9 mouse cellular contexts compared by ENCODE assay signal in genomic region chr8:121263390-121263775, GRCm38 (mm10).
DNase-seq lines count a peak whose midpoint lies in the region; ATAC-seq and TF ChIP-seq lines count a peak whose summit lies in the region.
"Had no signal": no experiment of that assay in that cellular context is flagged by ENCODE, and none has a peak within 500 bp of the region (broad histone marks: within the 10 kb centered on the region; RNA-seq: fewer than 3 reads in every experiment).

No protein-coding gene starts in this region.

- H3K27ac ChIP-seq in midbrain, embryonic 13.5 days: no peak overlapping the region
- no peak overlapping the region for H3K27ac ChIP-seq in midbrain, embryonic 16.5 days (ENCODE audit: low read length)
- peak overlapping the region; percentile 71 for H3K27ac ChIP-seq in heart, embryonic 15.5 days
- peak overlapping the region; percentile 78 for H3K27ac ChIP-seq in stomach, embryonic 14.5 days (ENCODE audit: low read length)
- no peak overlapping the region for H3K27ac ChIP-seq in layer of hippocampus, adult 2 months

- DNase-seq in kidney, postnatal 25 days: peak; percentile 50 to 67
- no peak for DNase-seq in cerebellum, adult 11 months
- DNase-seq in layer of hippocampus, adult 9-10 months (ENCODE audit: low spot score): no peak
- DNase-seq in layer of hippocampus, adult 2 months (ENCODE audit: low spot score in 2 of 2): no peak

- H3K4me3 ChIP-seq in midbrain, embryonic 13.5 days (replicated peaks): no peak overlapping the region
- H3K4me3 ChIP-seq in midbrain, embryonic 16.5 days (ENCODE audit: low read depth, low read length): no peak overlapping the region
- no peak overlapping the region; the same call in 1 of the 2 replicates for H3K4me3 ChIP-seq in heart, embryonic 15.5 days
- H3K4me3 ChIP-seq in stomach, embryonic 14.5 days (ENCODE audit: low read depth, low read length): no peak overlapping the region
- H3K4me3 ChIP-seq in layer of hippocampus, adult 2 months: no peak overlapping the region

- no peaks in the 10 kb centered on the region for H3K9me3 ChIP-seq in midbrain, embryonic 13.5 days
- H3K9me3 ChIP-seq in midbrain, embryonic 16.5 days (replicated peaks; ENCODE audit: control insufficient read depth, low read length, poor library complexity, severe bottlenecking): no peaks in the 10 kb centered on the region
- H3K9me3 ChIP-seq in heart, embryonic 15.5 days (replicated peaks): no peaks in the 10 kb centered on the region
- H3K9me3 ChIP-seq in stomach, embryonic 14.5 days (ENCODE audit: control insufficient read depth, low read depth, low read length): no peaks in the 10 kb centered on the region

- H3K27me3 ChIP-seq in midbrain, embryonic 13.5 days: no peaks in the 10 kb centered on the region
- H3K27me3 ChIP-seq in midbrain, embryonic 16.5 days (ENCODE audit: control insufficient read depth, insufficient read depth, low read depth, low read length): no peaks in the 10 kb centered on the region
- 0 out of 2 replicates have a peak, but pooled peaks cover 4% of the 10 kb centered on the region for H3K27me3 ChIP-seq in heart, embryonic 15.5 days
- H3K27me3 ChIP-seq in stomach, embryonic 14.5 days (ENCODE audit: control insufficient read depth, insufficient read depth, low read length): no peaks in the 10 kb centered on the region

- ATAC-seq in midbrain, embryonic 13.5 days: no peak
- ATAC-seq in midbrain, embryonic 16.5 days: no peak
- ATAC-seq in heart, embryonic 15.5 days (replicated peaks; ENCODE audit: insufficient number of reproducible peaks, insufficient read depth, low FRiP score, low read depth): no peak
- ATAC-seq in stomach, embryonic 14.5 days (ENCODE audit: insufficient number of reproducible peaks, insufficient read depth, low FRiP score, low read depth): peak; percentile 53

- 47% methylated on average over 14 of the region's 14 CpGs for WGBS in midbrain, embryonic 13.5 days
- 42% methylated on average over 14 of the region's 14 CpGs for WGBS in midbrain, embryonic 16.5 days
- 44% methylated on average over 14 of the region's 14 CpGs for WGBS in heart, embryonic 15.5 days
- 27% methylated on average over 14 of the region's 14 CpGs for WGBS in stomach, embryonic 14.5 days

- H3K4me1 ChIP-seq in midbrain, embryonic 13.5 days (replicated peaks): peaks cover 8% of the 10 kb centered on the region; the same call in 1 of the 2 replicates
- no peaks in the 10 kb centered on the region for H3K4me1 ChIP-seq in midbrain, embryonic 16.5 days (ENCODE audit: control insufficient read depth, insufficient read depth, low read length)
- H3K4me1 ChIP-seq in heart, embryonic 15.5 days (replicated peaks): peaks cover 29% of the 10 kb centered on the region
- H3K4me1 ChIP-seq in stomach, embryonic 14.5 days (ENCODE audit: control insufficient read depth, insufficient read depth, low read length): peaks cover 24% of the 10 kb centered on the region

- TF ChIP-seq CTCF in layer of hippocampus, adult 2 months (conservative IDR thresholded peaks at IDR 0.05): no peak

- no peak overlapping the region for H3K9ac ChIP-seq in midbrain, embryonic 13.5 days (replicated peaks)
- H3K9ac ChIP-seq in midbrain, embryonic 16.5 days (ENCODE audit: low read depth, low read length): no peak overlapping the region
- H3K9ac ChIP-seq in heart, embryonic 15.5 days: no peak overlapping the region
- no peak overlapping the region for H3K9ac ChIP-seq in stomach, embryonic 14.5 days (replicated peaks; ENCODE audit: low read depth, low read length)

- 0 out of 2 replicates have a peak overlapping the region, but pooled peaks have one; percentile 11 for H3K4me2 ChIP-seq in midbrain, embryonic 13.5 days (replicated peaks)
- no peak overlapping the region for H3K4me2 ChIP-seq in midbrain, embryonic 16.5 days (ENCODE audit: low read length)
- H3K4me2 ChIP-seq in heart, embryonic 15.5 days: peak overlapping the region; percentile 44
- peak overlapping the region; percentile 23; the same call in 1 of the 2 replicates for H3K4me2 ChIP-seq in stomach, embryonic 14.5 days (replicated peaks; ENCODE audit: low read depth, low read length)
- H3K4me2 ChIP-seq: midbrain, embryonic 11.5 days had no signal

- H3K36me3 ChIP-seq in midbrain, embryonic 13.5 days: no peaks in the 10 kb centered on the region
- H3K36me3 ChIP-seq in midbrain, embryonic 16.5 days (ENCODE audit: control insufficient read depth, insufficient read depth, low read length): no peaks in the 10 kb centered on the region
- no peaks in the 10 kb centered on the region for H3K36me3 ChIP-seq in heart, embryonic 15.5 days
- no peaks in the 10 kb centered on the region for H3K36me3 ChIP-seq in stomach, embryonic 14.5 days (ENCODE audit: control insufficient read depth, insufficient read depth, low read length)

Comparison
In these comparisons a context has a peak if more than half of its experiments do, and no peak if none do; other contexts are left out.
1. H3K27ac ChIP-seq: peak in heart, embryonic 15.5 days (single experiment) and stomach, embryonic 14.5 days (single experiment); none in midbrain, embryonic 13.5 days (single experiment), midbrain, embryonic 16.5 days (single experiment) and layer of hippocampus, adult 2 months (single experiment).
2. DNase-seq: peak in kidney, postnatal 25 days (2 of 2); none in cerebellum, adult 11 months (single experiment), layer of hippocampus, adult 9-10 months (single experiment) and layer of hippocampus, adult 2 months (0 of 2).